Mouse (Mus musculus) heart, adult 2 months (tissue): ENCODE data around the gene Rnaseh2a.

Experiments used
- CTCF ChIP-seq: fragments of 200-600 bp; IDR thresholded peaks from 2 replicates; pipeline ENCODE4 v1.8.1; 2022; ENCODE audit warnings: antibody characterized with exemption, mild to moderate bottlenecking, moderate library complexity
- EP300 ChIP-seq: fragments of 200-500 bp; IDR thresholded peaks from 2 replicates; pipeline ENCODE4 v1.6.1; 2011; ENCODE audit warnings: low read depth, low read length, control low read depth; ENCODE audit not compliant: insufficient read depth
- POLR2A ChIP-seq: fragments of 200-500 bp; IDR thresholded peaks from 2 replicates; pipeline ENCODE4 v1.6.1; 2011; ENCODE audit warnings: mild to moderate bottlenecking, low read depth, low read length, control low read depth; ENCODE audit not compliant: insufficient read depth

DNA sequence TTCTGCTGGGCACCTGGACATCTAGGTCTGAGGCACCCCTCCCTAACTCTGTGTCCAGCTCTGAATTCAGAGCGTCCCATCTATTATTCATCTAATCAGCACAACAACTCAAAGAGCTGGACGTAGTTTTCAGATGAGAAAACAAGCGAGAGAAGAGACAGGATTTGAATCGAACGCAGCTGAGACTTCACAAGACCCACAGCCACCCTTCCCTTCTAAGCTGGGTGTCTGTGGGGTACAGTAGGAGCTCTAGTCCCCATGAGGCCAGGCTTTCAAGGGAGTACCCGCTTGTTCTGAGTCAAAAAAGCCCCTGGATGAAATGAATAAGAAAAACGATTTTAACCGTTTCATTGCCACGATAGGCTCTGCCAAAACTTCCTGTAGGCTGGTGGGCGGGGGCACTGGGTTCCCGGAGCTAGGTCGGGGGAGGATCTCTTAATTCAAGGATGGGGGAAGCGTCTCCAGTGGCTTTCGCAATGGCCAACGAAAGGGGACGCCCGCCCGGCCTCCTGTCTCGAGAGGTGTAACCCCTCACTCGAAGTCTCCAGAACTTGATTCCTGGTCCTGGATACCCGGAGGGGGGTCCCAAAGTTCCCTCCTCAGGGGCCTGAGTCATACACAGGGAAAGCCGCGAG lies 15.6 kb upstream of the Rnaseh2a start:
- TF ChIP-seq CTCF (no peak), POLR2A (no peak), EP300 (no peak)
